Mouse (Mus musculus) heart, postnatal 14 days (tissue): ENCODE measurements around the gene Mcpt8. TPM values are rescaled to one million over a fixed set of nuclear protein-coding genes. Genes with fewer than 3 reads are reported as not detected.

Experiments
- microRNA-seq, 2 experiments: library from miRNA; unstranded; fragments of <30 nt; microRNA quantifications; one replicate each; pipeline ENCODE4 v1.2.0; 2021 to 2022
- total RNA-seq, 2 experiments: library from RNA; stranded (reverse); gene quantifications; 2 replicates each; pipeline ENCODE4 v1.2.3; 2021

The Mcpt8 gene
- total RNA-seq, 2 experiments from 2014 or later: not detected

Small RNAs within 50 kb of the gene (microRNA-seq; reads per million reads assigned to microRNA genes)
- gene Mir6949: 0 reads per million in 2 experiments

Other genes starting within 250 kb of the Mcpt8 start
- gene Nynrin, start 231.3 kb downstream of the Mcpt8 start, total RNA-seq: 10 to 100 TPM; 13.6 to 15.8 TPM
- under 1 TPM; 0.10 TPM for gene Cbln3, start 200.9 kb downstream of the Mcpt8 start, total RNA-seq
- gene Khnyn, start 200.3 kb downstream of the Mcpt8 start, total RNA-seq: 10 to 100 TPM; 13.4 to 14.3 TPM
- 10 to 100 TPM; 71.5 to 78.4 TPM for gene Sdr39u1, start 185.0 kb downstream of the Mcpt8 start, total RNA-seq
- gene Cma1, start 140.6 kb downstream of the Mcpt8 start, total RNA-seq: 1 to 10 TPM; 4.4 to 5.1 TPM
- gene Cma2, start 134.3 kb downstream of the Mcpt8 start, total RNA-seq: not detected
- not detected for gene Mcpt1, start 67.3 kb downstream of the Mcpt8 start, total RNA-seq
- not detected for gene Mcpt9, start 54.8 kb downstream of the Mcpt8 start, total RNA-seq
- gene Mcpt2, start 43.2 kb downstream of the Mcpt8 start, total RNA-seq: not detected
- 1 to 10 TPM; 2.8 to 3.2 TPM for gene Mcpt4, start 23.0 kb downstream of the Mcpt8 start, total RNA-seq
- not detected for gene Ctsg, start 17.3 kb upstream of the Mcpt8 start, total RNA-seq
- not detected for gene Gzme, start 35.4 kb upstream of the Mcpt8 start, total RNA-seq
- not detected for gene Gzmd, start 47.3 kb upstream of the Mcpt8 start, total RNA-seq
- not detected for gene Gzmg, start 74.3 kb upstream of the Mcpt8 start, total RNA-seq
- not detected for gene Gzmn, start 89.3 kb upstream of the Mcpt8 start, total RNA-seq
- not detected for gene Gzmf, start 126.1 kb upstream of the Mcpt8 start, total RNA-seq
- not detected for gene Gzmc, start 149.4 kb upstream of the Mcpt8 start, total RNA-seq
- gene Gzmb, start 177.0 kb upstream of the Mcpt8 start, total RNA-seq: not detected